Mouse (Mus musculus) Patski (cell line): ENCODE data around the gene Defb23. TPM values are rescaled to one million over a fixed set of nuclear protein-coding genes. Genes with fewer than 3 reads are reported as not detected.
"Not testable (repeated sequence)": the region's sequence is repeated elsewhere in the genome, so short reads cannot be mapped to it uniquely, and the experiment has no call there.

Experiments used
- ATAC-seq: fragments of 100-300 bp; one replicate; pipeline ENCODE4 v1.8.0; 2021
- CTCF ChIA-PET: fragments of 350-600 bp; sonication (Branson Sonifier 250); formaldehyde crosslinking; loops from one replicate; lab custom pipeline; 2022; ENCODE audit warnings: inconsistent platforms; lab: Charles Lee
- POLR2A ChIA-PET: fragments of 350-600 bp; sonication (Branson Sonifier 250); formaldehyde crosslinking; loops from one replicate; lab custom pipeline; 2022; ENCODE audit warnings: antibody characterized with exemption, inconsistent platforms; lab: Charles Lee
- DNase-seq: peaks from one replicate; pipeline ENCODE4 v3.0.0-alpha.2; 2011; ENCODE audit warnings: low read depth, low spot score
- H3K27me3 ChIP-seq: fragments of 371-371 bp; one replicate; pipeline ENCODE4 v1.5.1; 2021
- CTCF ChIP-seq: fragments of 100-300 bp; IDR thresholded peaks from one replicate; pipeline ENCODE4 v1.5.1; 2021
- in situ Hi-C: fragments of 300-500 bp; cut with MboI; formaldehyde crosslinking; loops from 3 replicates; pipeline ENCODE4 v1.11.1; 2018; ENCODE audit warnings: low pct_unique_long_range_greater_than_20kb, mixed read lengths
- polyA plus RNA-seq: library from polyadenylated mRNA; unstranded; gene quantifications from one replicate; pipeline ENCODE4 v1.2.3, GENCODE M21; 2021

The Defb23 gene
- polyA plus RNA-seq, 1 experiment from 2014 or later, result not detected

DNA sequence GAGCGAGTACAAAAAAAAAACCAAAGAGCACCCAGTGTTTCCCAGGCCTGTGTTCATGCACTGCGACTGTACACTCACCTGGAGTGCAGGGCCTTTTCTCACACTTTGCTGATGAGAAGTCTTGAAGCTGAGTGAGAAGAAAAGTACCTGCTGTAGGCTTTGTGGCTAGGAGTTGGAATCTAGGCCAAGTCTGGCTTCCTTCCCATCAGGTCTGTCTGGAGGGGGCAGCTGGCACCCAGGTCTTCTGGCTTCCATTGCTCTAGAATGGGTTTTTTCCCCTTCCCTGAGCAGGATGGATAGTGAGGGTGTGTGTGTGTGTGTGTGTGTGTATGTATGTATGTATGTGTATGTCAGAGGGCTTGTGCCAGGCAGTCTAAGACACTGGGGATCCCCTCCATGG lies 24.6 kb downstream of the Defb23 start:
- ChIA-PET CTCF (interaction anchor here (1.0 kb wide), 1 partner anchor 47 kb away, joined by 3 read pairs; no protein-coding TSS in a partner anchor), POLR2A (interaction anchor here (0.6 kb wide), 1 partner anchor 26 kb away, joined by 3 read pairs; no protein-coding TSS in a partner anchor)
- in situ Hi-C loops, result loop anchor here (5.0 kb wide), 1 partner anchor 48 kb away; no protein-coding TSS in a partner anchor
- TF ChIP-seq CTCF, result no peak
- no peaks in the 10 kb centered on the region for H3K27me3 ChIP-seq
- DNase-seq (no peak), ATAC-seq (no peak)

DNA sequence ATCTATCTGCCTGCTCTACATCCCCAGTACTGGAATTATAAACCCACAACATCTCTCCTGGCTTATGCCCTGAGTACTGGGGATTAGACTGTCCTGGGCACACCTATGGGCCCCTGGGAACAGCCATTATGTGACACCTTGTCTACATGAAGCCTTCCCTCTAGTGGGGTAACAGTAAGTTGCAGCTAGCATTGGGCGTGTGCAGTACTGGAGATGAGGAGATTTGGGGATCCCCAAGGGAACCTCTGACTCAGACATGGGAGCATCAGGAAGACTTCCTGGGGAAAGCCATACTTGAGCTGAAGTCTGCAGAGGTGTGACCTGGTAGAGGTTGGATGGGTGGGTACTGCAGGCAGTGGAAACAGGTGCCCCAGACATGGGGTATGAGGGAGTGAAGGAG lies 25.5 kb downstream of the Defb23 start:
- no peak for DNase-seq
- ChIA-PET CTCF (interaction anchor here (1.0 to 3.2 kb wide), 4 partner anchors 14 to 71 kb away, joined by 3 to 14 read pairs (median 4); no protein-coding TSS in a partner anchor), POLR2A (interaction anchor here (0.6 kb wide), 1 partner anchor 25 kb away, joined by 3 read pairs; no protein-coding TSS in a partner anchor)
- H3K27me3 ChIP-seq, result no peaks in the 10 kb centered on the region
- ATAC-seq, result no peak
- TF ChIP-seq CTCF, result no peak
- in situ Hi-C loops, result no loop called here

DNA sequence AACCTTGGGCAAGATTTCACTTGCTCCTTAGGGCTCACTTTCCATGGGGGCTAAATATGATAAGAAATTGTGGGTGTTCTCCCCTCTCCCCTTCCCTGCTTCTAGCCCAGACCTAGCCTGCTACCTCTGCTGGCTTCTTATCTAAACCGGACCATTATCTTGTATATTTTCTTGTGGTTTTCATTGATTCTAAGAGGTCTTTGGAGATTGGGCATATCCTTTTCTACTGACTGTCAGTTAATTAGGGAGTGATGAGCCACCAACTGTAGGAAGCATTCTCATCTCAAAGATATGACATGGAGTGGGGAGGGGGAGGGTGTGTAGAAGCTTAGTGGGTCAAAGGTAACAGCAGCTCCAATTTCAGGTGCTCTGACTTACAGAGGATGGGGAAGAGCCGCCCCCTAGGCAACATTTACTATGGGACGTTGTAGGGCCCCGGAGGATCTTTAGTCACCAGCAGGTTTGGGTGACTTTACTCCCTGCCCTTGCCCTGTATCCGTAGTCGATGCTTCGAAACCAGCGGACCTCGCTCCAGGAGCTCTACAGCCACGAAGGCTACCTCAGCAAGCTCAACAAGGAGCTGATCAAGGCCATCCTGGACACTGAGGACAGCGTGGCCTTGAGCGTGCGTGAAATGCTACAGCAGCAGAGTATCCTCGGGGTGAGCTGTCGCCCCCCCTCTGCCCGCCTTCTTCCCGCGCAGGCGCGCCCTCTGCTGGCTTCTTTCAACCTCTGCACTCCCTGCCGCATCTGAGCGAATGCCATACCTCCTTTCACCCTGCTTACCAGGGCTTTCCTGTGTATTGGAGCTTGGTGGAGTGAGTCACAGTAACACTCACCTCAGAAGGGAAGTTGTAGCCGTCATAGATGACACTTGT lies 27.2 kb downstream of the Defb23 start:
- peak; percentile 98 for TF ChIP-seq CTCF
- ChIA-PET POLR2A (no interaction called here), CTCF (interaction anchor here (0.7 to 3.2 kb wide), 18 partner anchors 8 to 304 kb away, joined by 3 to 21 read pairs (median 4); partner anchors contain the start of gene H13)
- H3K27me3 ChIP-seq, result no peaks in the 10 kb centered on the region
- DNase-seq, result peak; percentile 22
- peak; percentile 72 for ATAC-seq
- in situ Hi-C loops, result no loop called here

DNA sequence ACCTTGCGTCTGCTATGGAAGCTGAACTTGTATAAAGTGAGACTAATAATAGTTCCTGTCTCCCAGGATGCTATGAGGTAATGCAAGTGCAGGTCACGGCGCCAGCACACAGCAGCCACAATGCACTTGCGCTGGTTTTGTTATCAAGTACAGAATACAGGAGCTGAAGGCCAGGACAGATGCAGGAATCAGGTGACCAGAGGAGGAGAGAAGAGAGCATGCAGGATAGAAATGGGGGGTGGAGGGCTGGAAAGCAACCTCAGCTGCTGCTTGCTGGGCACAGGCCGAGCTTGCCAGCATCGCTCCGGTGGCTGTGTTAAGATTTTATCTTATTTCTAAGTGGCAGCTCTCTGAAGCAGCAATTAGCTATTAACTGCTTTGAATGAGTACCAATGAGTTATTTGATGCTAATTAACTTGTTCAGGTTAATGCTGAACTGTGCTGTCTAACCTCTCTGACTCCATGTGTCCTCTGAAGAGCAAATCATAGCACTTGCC lies 28.0 kb downstream of the Defb23 start:
- no peak for DNase-seq
- peak; percentile 38 for ATAC-seq
- TF ChIP-seq CTCF, result no peak
- CTCF ChIA-PET, result interaction anchor here (0.8 to 3.2 kb wide), 6 partner anchors 9 to 44 kb away, joined by 3 to 21 read pairs (median 8); no protein-coding TSS in a partner anchor
- in situ Hi-C loops, result no loop called here
- POLR2A ChIA-PET, result interaction anchor here (0.5 kb wide), 1 partner anchor 105 kb away, joined by 3 read pairs; no protein-coding TSS in a partner anchor
- no peaks in the 10 kb centered on the region for H3K27me3 ChIP-seq

DNA sequence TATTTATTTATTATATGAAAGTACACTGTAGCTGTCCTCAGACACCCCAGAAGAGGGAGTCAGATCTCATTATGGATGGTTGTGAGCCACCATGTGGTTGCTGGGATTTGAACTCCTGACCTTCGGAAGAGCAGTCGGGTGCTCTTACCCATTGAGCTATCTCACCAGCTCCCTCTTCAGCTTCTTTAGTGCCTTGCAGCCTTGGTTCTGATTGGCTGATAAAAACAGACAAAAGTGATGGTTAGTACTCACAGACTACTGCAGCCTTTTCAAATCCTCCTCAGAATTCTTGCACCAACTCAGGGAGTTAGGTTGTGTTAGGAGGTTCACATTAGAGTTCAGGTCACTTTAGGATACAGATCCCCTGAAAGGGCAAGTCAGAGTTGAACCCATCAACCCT lies 35.9 kb downstream of the Defb23 start:
- CTCF ChIA-PET, result interaction anchor here (1.4 kb wide), 1 partner anchor 36 kb away, joined by 3 read pairs; no protein-coding TSS in a partner anchor
- DNase-seq, POLR2A ChIA-PET, in situ Hi-C loops, ATAC-seq, H3K27me3 ChIP-seq: not testable (repeated sequence)
- TF ChIP-seq CTCF, result peak; percentile 17

DNA sequence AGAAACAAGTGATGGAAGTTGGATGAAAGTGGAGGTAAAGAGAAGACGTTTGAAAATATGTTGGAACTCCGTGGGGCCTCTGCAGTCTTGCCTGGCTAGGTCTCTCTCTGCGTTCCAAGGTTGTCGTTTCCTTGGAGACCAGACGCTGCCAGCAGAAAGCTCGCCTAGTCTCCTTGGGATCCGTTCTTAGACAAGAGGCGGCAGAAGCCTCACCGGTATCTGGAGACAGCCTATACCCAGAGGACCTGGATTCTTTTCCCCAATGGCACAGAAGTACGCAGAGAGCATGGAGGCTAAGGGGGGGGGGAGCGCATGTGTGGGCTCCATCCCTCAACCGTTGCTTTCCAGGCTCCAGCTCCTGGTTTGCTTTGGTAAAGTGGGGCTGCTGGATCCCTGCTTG lies 36.9 kb downstream of the Defb23 start:
- no peak for TF ChIP-seq CTCF
- no peak for ATAC-seq
- ChIA-PET POLR2A (no interaction called here), CTCF (no interaction called here)
- in situ Hi-C loops, result no loop called here
- H3K27me3 ChIP-seq, result peaks cover 3% of the 10 kb centered on the region
- DNase-seq, result no peak

DNA sequence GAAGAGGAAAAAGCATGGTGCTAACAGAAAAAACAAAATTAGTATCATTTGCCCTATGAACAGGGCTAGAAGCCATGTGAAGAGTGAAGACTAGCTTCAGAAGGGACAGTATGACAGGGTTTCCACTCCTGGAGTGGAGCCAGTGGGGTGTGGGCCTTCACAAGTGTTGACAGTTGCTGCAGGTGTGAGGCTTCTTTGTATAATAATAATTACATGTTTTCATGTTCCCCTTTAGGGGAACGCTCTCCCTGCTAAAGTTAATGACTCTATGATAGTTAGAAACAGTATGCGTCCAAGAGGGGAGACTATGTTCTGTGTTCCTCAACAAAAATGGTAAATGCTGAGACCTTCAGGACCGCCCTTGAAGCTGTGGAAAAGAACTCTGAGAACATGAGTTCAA lies 48.6 kb downstream of the Defb23 start:
- no peaks in the 10 kb centered on the region for H3K27me3 ChIP-seq
- ATAC-seq (no peak), DNase-seq (no peak)
- CTCF ChIA-PET, result no interaction called here
- TF ChIP-seq CTCF, result no peak
- POLR2A ChIA-PET, result no interaction called here
- in situ Hi-C loops, result no loop called here

DNA sequence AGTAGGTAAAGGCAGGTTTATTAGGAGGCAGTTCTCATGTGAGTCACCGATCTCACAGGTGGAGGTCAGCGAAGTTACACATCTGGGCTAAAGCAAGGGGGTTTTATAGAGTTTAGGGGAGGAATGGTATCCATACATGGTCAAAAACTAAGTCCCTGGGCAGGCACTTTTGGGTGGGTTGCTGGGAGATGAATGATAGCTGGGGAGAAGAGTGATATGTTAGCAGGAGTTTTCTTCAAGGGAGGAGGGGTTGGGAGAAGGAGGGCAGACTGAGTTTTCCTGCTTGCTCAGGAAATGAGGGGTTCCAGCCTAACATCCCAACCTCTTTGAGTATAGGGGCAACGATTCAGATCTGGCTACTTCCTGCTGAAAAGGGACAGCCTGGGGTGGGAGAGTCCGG lies 49.1 kb downstream of the Defb23 start, which contains the start of gene 6820408C15Rik:
Gene 6820408C15Rik, plus strand, starts transcription at position 301 of the 400 bp plus-strand sequence.
- no peak for DNase-seq
- no peak for ATAC-seq
- no peaks in the 10 kb centered on the region for H3K27me3 ChIP-seq
- ChIA-PET POLR2A (no interaction called here), CTCF (no interaction called here)
- TF ChIP-seq CTCF, result no peak
- in situ Hi-C loops, result no loop called here

DNA sequence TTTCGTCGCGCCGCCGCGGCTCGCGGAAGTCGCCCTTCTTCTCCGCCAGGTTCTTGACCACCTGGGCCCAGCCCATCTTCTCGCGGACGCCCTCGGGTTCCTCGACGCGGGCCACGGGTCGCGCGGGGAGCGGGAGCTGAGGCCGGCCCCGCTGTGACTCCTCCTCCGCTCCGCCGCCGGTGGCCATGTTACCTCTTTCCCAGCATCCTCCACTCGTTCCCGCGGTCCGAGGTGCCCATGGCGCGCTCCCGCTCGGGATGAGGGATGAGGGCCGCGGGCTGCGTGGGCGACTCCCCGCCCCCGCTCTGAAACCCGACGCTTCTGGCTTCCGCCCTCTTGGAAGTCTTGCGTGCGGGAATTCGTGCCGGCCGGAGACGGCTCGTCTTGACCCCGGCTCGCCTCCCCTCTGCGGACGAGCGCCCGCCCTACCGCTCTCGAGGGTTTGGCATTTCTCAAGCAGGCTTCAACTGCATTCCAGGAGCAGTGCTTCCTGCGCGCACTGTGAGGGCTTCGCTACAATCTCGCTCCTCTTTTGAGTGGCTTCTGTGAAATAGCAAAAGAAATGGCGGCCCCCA lies 49.7 kb downstream of the Defb23 start, which contains the start of gene Zcchc3:
Gene Zcchc3, minus strand, starts transcription at position 437 of the 575 bp plus-strand sequence.
- in situ Hi-C loops, result no loop called here
- H3K27me3 ChIP-seq, result no peaks in the 10 kb centered on the region
- ChIA-PET CTCF (interaction anchor here (1.0 kb wide), 1 partner anchor 23 kb away, joined by 4 read pairs; no protein-coding TSS in a partner anchor), POLR2A (no interaction called here)
- DNase-seq (no peak), ATAC-seq (peak; percentile 71)
- no peak for TF ChIP-seq CTCF
